Mouse (Mus musculus) ES-Bruce4 (cell line): Measurements from ENCODE around the gene Atp8a2. TPM values are rescaled to one million over a fixed set of nuclear protein-coding genes. Genes with fewer than 3 reads are reported as not detected.
"Not testable (repeated sequence)": the region's sequence is repeated elsewhere in the genome, so short reads cannot be mapped to it uniquely, and the experiment has no call there.

Experiments used
- H3K27ac ChIP-seq: 2 replicates; pipeline ENCODE4 v1.5.1; 2012; ENCODE audit warnings: low read length, inconsistent platforms; ENCODE audit not compliant: insufficient read depth
- H3K27me3 ChIP-seq: 2 replicates; pipeline ENCODE4 v1.6.1; 2012; ENCODE audit warnings: mild to moderate bottlenecking, low read length, inconsistent platforms; ENCODE audit not compliant: control insufficient read depth, poor library complexity, insufficient read depth, severe bottlenecking
- H3K36me3 ChIP-seq: 2 replicates; pipeline ENCODE4 v1.6.1; 2012; ENCODE audit warnings: inconsistent platforms, mild to moderate bottlenecking, low read length, moderate library complexity; ENCODE audit not compliant: control insufficient read depth, poor library complexity, insufficient read depth, severe bottlenecking
- H3K4me1 ChIP-seq: one replicate; pipeline ENCODE4 v1.8.1; 2011; ENCODE audit warnings: low read length; ENCODE audit not compliant: control insufficient read depth, insufficient read depth
- H3K4me3 ChIP-seq: 2 replicates; pipeline ENCODE4 v1.5.1; 2011; ENCODE audit warnings: low read depth, mild to moderate bottlenecking, low read length
- H3K9ac ChIP-seq: 2 replicates; pipeline ENCODE4 v1.6.1; 2012; ENCODE audit warnings: low read depth, mild to moderate bottlenecking, inconsistent platforms; ENCODE audit not compliant: poor library complexity, severe bottlenecking
- H3K9me3 ChIP-seq: replicated peaks from 2 replicates; pipeline ENCODE4 v1.6.1; 2012; ENCODE audit warnings: mild to moderate bottlenecking, low read length, inconsistent platforms; ENCODE audit not compliant: control insufficient read depth, poor library complexity, insufficient read depth, severe bottlenecking
- CTCF ChIP-seq: IDR thresholded peaks from one replicate; pipeline ENCODE4 v1.8.1; 2011; ENCODE audit warnings: low read depth, low read length
- EP300 ChIP-seq: IDR thresholded peaks from 2 replicates; pipeline ENCODE4 v1.6.1; 2011; ENCODE audit warnings: low read depth, low read length; ENCODE audit not compliant: insufficient read depth
- POLR2A ChIP-seq: IDR thresholded peaks from one replicate; pipeline ENCODE4 v1.8.1; 2011; ENCODE audit warnings: low read length; ENCODE audit not compliant: insufficient read depth
- polyA plus RNA-seq: library from polyadenylated mRNA; stranded (reverse); fragments of >200 nt; gene quantifications from 2 replicates; pipeline ENCODE4 v1.2.4, GENCODE M21; 2011; ENCODE audit warnings: low read depth; ENCODE audit not compliant: missing spikeins, insufficient read depth, insufficient read length

The Atp8a2 gene
- polyA plus RNA-seq, 1 experiment: 1.1 TPM

DNA sequence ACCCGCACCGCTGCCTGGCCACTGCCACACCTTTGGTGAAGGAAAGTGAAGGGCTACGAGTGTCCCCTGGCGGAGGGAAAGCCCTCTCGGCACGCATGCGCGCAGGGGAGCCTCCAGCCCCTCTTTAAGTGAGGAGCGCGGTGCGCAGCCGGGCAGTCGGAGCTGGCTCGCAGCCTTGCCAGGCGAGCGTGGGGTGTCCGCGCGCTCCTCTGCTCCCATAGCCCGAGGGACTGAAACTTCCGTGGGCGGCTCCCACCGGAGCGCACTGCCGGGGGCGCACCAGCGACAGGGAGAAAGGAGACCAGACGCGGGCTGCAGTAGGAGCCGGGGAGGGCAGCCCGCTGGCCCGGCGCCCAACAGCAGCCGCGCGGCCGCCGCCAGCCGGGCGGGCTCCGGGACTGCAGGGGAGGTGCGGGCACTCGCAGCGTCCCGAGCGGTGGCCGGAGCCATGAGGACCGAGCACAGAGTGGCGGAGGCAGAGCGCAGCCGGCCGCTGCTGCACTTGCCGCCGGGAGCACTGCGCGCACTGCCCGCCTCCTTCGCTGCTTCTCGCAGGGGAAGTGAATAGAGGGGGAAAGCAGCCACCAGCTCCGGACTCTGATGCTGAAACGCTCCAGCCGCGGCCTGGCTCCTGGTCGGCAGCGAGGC, 571.7 kb downstream of the Atp8a2 start, which contains the start of gene Shisa2:
Gene Shisa2, plus strand, starts transcription at position 151 of the 648 bp plus-strand sequence.
- H3K9ac ChIP-seq: peak within 1 kb of the TSS; percentile 46
- TF ChIP-seq CTCF (peak; percentile 37), POLR2A (no peak)
- no peak within 1 kb of the TSS for H3K27ac ChIP-seq
- H3K36me3 ChIP-seq: no peaks in the 10 kb centered on the region
- H3K9me3 ChIP-seq: no peaks in the 10 kb centered on the region
- H3K27me3 ChIP-seq: no peaks in the 10 kb centered on the region; the same call in 1 of the 2 replicates
- peak within 1 kb of the TSS; percentile 60 for H3K4me3 ChIP-seq
- H3K4me1 ChIP-seq: peaks cover 2% of the 10 kb centered on the region

- no peaks in the 10 kb centered on the region for H3K9me3 ChIP-seq
- TF ChIP-seq CTCF: no peak
- TF ChIP-seq EP300: no peak
- no peak for TF ChIP-seq POLR2A
- no peaks in the 10 kb centered on the region; the same call in 1 of the 2 replicates for H3K27me3 ChIP-seq
- no peak overlapping the region for H3K9ac ChIP-seq
- H3K27ac ChIP-seq: no peak overlapping the region
- peaks cover 2% of the 10 kb centered on the region for H3K4me1 ChIP-seq
- no peaks in the 10 kb centered on the region for H3K36me3 ChIP-seq
- no peak overlapping the region for H3K4me3 ChIP-seq
Observed at GRCm38 (mm10) chr14:59624326-59624885, 572.6 kb downstream of the Atp8a2 start.

DNA sequence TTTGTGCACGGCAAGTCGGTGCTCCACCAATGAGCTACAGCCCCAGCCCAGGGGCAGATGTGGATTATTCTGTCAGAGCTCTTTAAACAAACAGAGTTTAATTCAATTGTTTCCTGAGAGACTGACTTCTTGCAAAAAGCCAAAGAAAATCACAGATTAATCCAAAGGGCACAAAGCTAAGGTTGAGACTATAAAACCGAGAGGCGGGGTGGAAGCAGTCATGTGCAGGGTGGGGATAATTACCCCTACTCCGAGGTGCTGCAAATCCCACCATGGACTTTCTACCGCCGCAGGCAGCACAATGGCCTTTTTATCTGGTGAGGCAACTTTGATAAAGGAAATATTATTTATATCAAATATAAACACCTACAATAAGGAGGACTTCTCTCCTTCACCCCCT, 580.2 kb downstream of the Atp8a2 start:
- Histone ChIP-seq H3K27me3 (no peaks in the 10 kb centered on the region), H3K9me3 (no peaks in the 10 kb centered on the region), H3K27ac (no peak overlapping the region), H3K4me3 (no peak overlapping the region), H3K4me1 (no peaks in the 10 kb centered on the region), H3K9ac (no peak overlapping the region), H3K36me3 (no peaks in the 10 kb centered on the region)
- TF ChIP-seq EP300: no peak
- TF ChIP-seq CTCF: no peak
- TF ChIP-seq POLR2A: no peak

GRCm38 (mm10) chr14:59614149-59614548, 582.8 kb downstream of the Atp8a2 start:
- not testable (repeated sequence) for H3K27me3 ChIP-seq, H3K4me3 ChIP-seq, H3K27ac ChIP-seq, H3K9ac ChIP-seq, H3K4me1 ChIP-seq, H3K36me3 ChIP-seq, H3K9me3 ChIP-seq

DNA sequence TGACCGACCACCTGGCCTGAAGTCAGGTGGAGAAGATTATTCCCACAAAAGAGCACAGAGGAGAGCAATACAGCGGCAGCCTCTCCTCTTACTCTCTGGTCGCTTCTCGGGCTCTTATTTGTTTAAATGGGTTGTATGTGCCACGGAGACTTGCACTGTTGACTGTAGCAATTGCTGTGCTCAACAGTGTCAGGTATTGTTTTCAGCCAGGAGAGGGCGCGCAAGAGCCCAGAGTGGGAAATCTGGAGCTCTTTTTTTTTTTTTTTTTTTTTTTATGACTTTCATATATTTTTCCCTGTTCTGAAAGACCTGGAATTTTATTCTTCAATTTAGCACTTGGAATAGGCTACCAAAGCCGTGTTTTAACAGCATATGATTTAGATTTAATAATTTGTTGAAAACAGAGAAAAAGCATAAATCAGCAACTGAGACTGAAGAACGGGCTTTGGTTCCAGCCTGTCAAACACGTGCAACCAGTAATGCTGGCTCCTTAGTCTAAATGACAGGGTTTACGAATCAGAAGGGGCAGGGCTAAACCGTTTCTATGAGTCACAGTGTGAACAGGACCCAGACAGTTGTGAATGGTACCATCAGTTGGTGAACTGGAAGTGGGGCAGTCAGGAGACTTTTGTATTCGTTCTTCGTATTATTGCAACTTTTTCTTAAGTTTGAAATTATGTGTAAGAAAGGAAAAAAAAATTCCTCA, 583.9 kb downstream of the Atp8a2 start:
- no peaks in the 10 kb centered on the region for H3K9me3 ChIP-seq
- H3K27ac ChIP-seq: no peak overlapping the region
- no peak overlapping the region for H3K4me3 ChIP-seq
- no peaks in the 10 kb centered on the region for H3K36me3 ChIP-seq
- H3K9ac ChIP-seq: no peak overlapping the region
- no peaks in the 10 kb centered on the region for H3K27me3 ChIP-seq
- TF ChIP-seq CTCF (peak; percentile 34), POLR2A (no peak), EP300 (no peak)
- no peaks in the 10 kb centered on the region for H3K4me1 ChIP-seq

GRCm38 (mm10) chr14:59607021-59607420, 590.0 kb downstream of the Atp8a2 start:
- H3K9ac ChIP-seq: no peak overlapping the region
- no peak overlapping the region for H3K4me3 ChIP-seq
- H3K27ac ChIP-seq: no peak overlapping the region
- H3K4me1 ChIP-seq: no peaks in the 10 kb centered on the region
- H3K9me3 ChIP-seq: no peaks in the 10 kb centered on the region
- no peaks in the 10 kb centered on the region for H3K27me3 ChIP-seq
- no peak for TF ChIP-seq POLR2A
- TF ChIP-seq CTCF: no peak
- TF ChIP-seq EP300: no peak
- no peaks in the 10 kb centered on the region for H3K36me3 ChIP-seq
